Mouse (Mus musculus) liver, adult 2 months (tissue): ENCODE results near the gene Fam50b. TPM values are rescaled to one million over a fixed set of nuclear protein-coding genes. Genes with fewer than 3 reads are reported as not detected.

Source experiments
- DNase-seq: peaks from one replicate; pipeline ENCODE4 v3.0.0-alpha.2; 2011; ENCODE audit warnings: low read depth, low spot score; ENCODE audit errors: extremely low read depth
- H3K27ac ChIP-seq: fragments of 200-500 bp; replicated peaks from 2 replicates; pipeline ENCODE4 v1.5.1; 2012; ENCODE audit warnings: low read depth, mild to moderate bottlenecking, control low read depth, inconsistent platforms, low read length; ENCODE audit not compliant: insufficient read depth
- H3K27me3 ChIP-seq: fragments of 200-500 bp; 2 replicates; pipeline ENCODE4 v1.6.1; 2012; ENCODE audit warnings: mild to moderate bottlenecking, moderate library complexity, low read length, inconsistent platforms; ENCODE audit not compliant: control insufficient read depth, insufficient read depth
- H3K36me3 ChIP-seq: fragments of 200-500 bp; 2 replicates; pipeline ENCODE4 v1.6.1; 2012; ENCODE audit warnings: low read length, inconsistent platforms; ENCODE audit not compliant: control insufficient read depth, insufficient read depth
- H3K4me1 ChIP-seq: fragments of 200-500 bp; 2 replicates; pipeline ENCODE4 v1.6.1; 2011; ENCODE audit warnings: low read length; ENCODE audit not compliant: control insufficient read depth, insufficient read depth
- H3K4me3 ChIP-seq: fragments of 200-500 bp; 2 replicates; pipeline ENCODE4 v1.5.1; 2011; ENCODE audit warnings: low read depth, mild to moderate bottlenecking, control low read depth, low read length, moderate library complexity; ENCODE audit not compliant: insufficient read depth
- H3K79me2 ChIP-seq: fragments of 200-500 bp; 2 replicates; pipeline ENCODE4 v1.6.1; 2012; ENCODE audit warnings: inconsistent platforms, mild to moderate bottlenecking, low read length, moderate library complexity; ENCODE audit not compliant: control insufficient read depth, insufficient read depth
- H3K9ac ChIP-seq: fragments of 200-500 bp; 2 replicates; pipeline ENCODE4 v1.6.1; 2012; ENCODE audit warnings: low read depth, mild to moderate bottlenecking, control low read depth, inconsistent platforms, low read length
- CTCF ChIP-seq: fragments of 200-500 bp; IDR thresholded peaks from 2 replicates; pipeline ENCODE4 v1.5.1; 2011; ENCODE audit warnings: low read depth, low read length, control low read depth
- POLR2A ChIP-seq: fragments of 200-500 bp; IDR thresholded peaks from 2 replicates; pipeline ENCODE4 v1.6.1; 2011; ENCODE audit warnings: low read length, control low read depth; ENCODE audit not compliant: insufficient read depth; ENCODE audit errors: extremely low read depth
- WGBS: fragments of 180-500 bp; shearing (Covaris S2); methylation state at CpG from one replicate; pipeline ENCODE4 v1.1.7; 2018; 5-methylcytosine and 5-hydroxymethylcytosine counted together
- polyA plus RNA-seq: library from polyadenylated mRNA; depleted of rRNA; stranded (reverse); fragments of >200 nt; gene quantifications from 2 replicates; pipeline ENCODE4 v1.2.3, GENCODE M21; 2012; rRNA removed
- total RNA-seq: library from RNA; depleted of rRNA; stranded (reverse); fragments of >200 nt; gene quantifications from 2 replicates; pipeline ENCODE4 v1.2.3, GENCODE M21; 2014; rRNA removed

The Fam50b gene
- total and polyA plus RNA-seq, 2 experiments = 0.59 TPM; not detected in 1

- whole genome bisulfite sequencing = 93% methylated on average over 5 of the region's 5 CpGs
- Histone ChIP-seq H3K79me2 (no peaks in the 10 kb centered on the region), H3K27ac (no peak overlapping the region), H3K27me3 (no peaks in the 10 kb centered on the region), H3K4me3 (no peak overlapping the region), H3K36me3 (no peaks in the 10 kb centered on the region), H3K9ac (no peak overlapping the region), H3K4me1 (peaks cover 10% of the 10 kb centered on the region; the same call in 1 of the 2 replicates)
- DNase-seq = no peak
- TF ChIP-seq CTCF (no peak), POLR2A (no peak)
These were observed 52.0 kb downstream of the Fam50b start for GRCm38 (mm10) chr13:34786634-34787033.

DNA sequence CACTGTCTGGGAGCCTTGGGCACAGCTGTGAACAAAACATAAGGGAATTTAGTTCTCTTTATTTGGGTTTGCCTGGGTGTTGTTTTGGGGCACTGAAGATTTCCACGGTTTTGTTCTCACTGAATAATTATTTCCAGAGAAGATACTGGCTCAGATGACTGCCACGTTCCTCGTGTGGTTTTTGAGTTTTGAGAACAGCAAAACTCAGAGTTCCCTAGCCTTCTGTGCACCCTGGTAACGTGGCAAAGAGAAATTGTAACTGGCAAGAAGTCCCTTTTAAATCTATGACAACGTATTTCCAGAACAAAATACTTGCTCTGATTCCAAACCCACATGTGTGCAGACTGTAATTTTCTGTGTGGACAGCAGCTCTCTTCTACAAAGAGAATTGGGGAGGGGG is 52.9 kb downstream of the Fam50b start:
- H3K4me3 ChIP-seq = no peak overlapping the region
- no peaks in the 10 kb centered on the region for H3K36me3 ChIP-seq
- TF ChIP-seq CTCF = no peak
- H3K4me1 ChIP-seq = peaks cover 10% of the 10 kb centered on the region; the same call in 1 of the 2 replicates
- no peak overlapping the region for H3K9ac ChIP-seq
- no peak for DNase-seq
- H3K27me3 ChIP-seq = no peaks in the 10 kb centered on the region
- no peaks in the 10 kb centered on the region for H3K79me2 ChIP-seq
- WGBS = 87% methylated on average over 5 of the region's 5 CpGs
- H3K27ac ChIP-seq = no peak overlapping the region

DNA sequence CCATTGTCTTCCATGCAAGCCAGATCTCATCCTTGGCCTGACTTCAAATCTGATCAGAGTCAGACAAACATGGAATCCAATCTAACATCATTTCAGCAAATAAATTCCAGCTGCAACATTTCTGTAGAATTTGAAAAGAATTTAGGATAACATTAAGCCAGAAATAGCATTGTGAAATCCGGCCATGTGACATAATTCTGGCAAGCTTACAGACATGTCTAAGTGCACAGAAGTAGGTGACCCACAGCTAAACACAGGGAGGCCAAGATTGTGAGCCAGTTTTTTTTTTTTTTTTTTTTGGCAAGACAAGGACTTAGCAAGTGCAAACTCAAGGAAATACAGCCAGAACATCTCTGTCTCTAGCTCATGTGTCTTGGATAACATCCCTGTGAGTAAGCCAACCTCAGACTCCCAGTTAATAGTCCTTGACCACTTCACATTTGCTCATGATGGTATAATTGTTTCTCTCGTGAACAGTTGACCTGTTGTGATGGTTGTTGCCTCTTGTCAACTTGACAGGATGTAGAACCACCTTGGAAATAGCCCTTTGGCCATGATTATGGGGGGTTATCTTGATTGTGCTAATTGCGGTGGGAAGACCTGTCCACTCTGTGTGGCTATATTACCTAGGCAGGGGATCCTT is 54.6 kb downstream of the Fam50b start:
- H3K4me1 ChIP-seq = peaks cover 13% of the 10 kb centered on the region
- no peak overlapping the region for H3K4me3 ChIP-seq
- TF ChIP-seq POLR2A = no peak
- no peak for TF ChIP-seq CTCF
- no peak overlapping the region for H3K9ac ChIP-seq
- H3K27ac ChIP-seq = no peak overlapping the region
- H3K36me3 ChIP-seq = no peaks in the 10 kb centered on the region
- no peaks in the 10 kb centered on the region for H3K27me3 ChIP-seq
- 33% methylated on average over 3 of the region's 3 CpGs for WGBS
- H3K79me2 ChIP-seq = no peaks in the 10 kb centered on the region
- peak; percentile 98 for DNase-seq

DNA sequence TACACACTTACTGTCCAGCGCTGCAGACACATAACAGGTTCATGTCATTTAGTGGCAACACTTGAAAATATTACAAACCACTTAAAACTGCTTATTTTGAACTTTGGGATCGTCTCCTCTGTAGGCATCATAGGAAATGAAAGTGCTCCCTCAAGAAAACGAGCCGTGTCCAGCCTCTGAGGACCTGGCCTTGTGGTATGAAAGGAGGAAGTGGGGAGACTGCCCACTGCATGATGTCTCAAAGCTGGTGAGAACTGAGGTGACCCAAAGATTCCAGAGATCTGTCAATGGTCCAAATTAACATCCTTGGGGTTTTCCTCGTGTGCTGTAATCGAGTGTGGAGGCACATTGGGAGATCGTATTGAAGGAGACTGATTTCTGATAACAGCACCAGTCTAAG is 58.4 kb downstream of the Fam50b start:
- Histone ChIP-seq H3K9ac (no peak overlapping the region), H3K27me3 (no peaks in the 10 kb centered on the region), H3K4me1 (peaks cover 15% of the 10 kb centered on the region), H3K79me2 (no peaks in the 10 kb centered on the region), H3K36me3 (no peaks in the 10 kb centered on the region), H3K4me3 (no peak overlapping the region), H3K27ac (no peak overlapping the region)
- 57% methylated on average over 7 of the region's 7 CpGs for WGBS
- TF ChIP-seq POLR2A (no peak), CTCF (no peak)
- DNase-seq = peak; percentile 18

DNA sequence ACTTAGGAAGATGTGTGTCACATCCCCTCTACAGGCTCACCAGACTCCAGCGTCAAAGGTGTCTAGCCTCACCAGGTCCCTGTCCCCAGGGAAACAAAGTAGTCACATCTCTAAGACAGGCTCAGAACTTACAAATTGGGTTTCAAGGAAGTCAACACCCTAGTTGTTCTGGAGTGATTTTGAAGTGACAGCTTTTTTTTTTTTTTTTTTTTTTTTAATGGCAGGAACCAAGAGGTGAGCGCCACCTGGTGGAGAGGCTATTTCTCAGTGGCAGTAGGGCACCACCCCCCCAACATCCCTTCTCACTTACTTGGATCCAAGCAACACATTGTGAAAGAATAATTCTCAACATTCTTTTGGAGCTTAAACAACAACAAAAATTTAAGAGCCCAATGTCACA is 59.2 kb downstream of the Fam50b start:
- DNase-seq = peak; percentile 63
- Histone ChIP-seq H3K4me3 (no peak overlapping the region), H3K9ac (no peak overlapping the region), H3K79me2 (no peaks in the 10 kb centered on the region), H3K27me3 (no peaks in the 10 kb centered on the region), H3K36me3 (no peaks in the 10 kb centered on the region), H3K27ac (no peak overlapping the region), H3K4me1 (peaks cover 12% of the 10 kb centered on the region)
- 27% methylated on average over 2 of the region's 2 CpGs for WGBS
- TF ChIP-seq POLR2A (no peak), CTCF (peak; percentile 78)

DNA sequence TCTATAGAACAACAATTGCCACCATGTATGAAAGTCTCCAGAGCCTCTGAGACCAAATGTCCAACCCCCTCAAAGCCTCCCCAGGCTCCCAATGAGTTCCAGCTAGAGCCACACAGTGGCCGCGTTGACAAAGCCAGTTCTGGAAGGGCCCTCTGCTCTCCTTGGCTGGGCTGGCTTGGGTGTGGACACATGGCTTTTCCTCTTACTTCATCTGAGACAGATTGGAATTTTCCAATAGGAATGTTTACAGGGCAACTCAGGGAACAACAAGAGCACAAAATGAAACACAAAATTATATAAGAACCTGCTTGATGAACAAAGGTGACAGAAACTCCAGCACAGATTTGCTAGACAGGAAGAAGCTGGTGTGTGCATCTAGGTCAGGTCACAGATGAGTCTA is 59.8 kb downstream of the Fam50b start:
- H3K4me3 ChIP-seq = no peak overlapping the region
- WGBS = 23% methylated on average over 2 of the region's 2 CpGs
- peak; percentile 45 for DNase-seq
- peaks cover 8% of the 10 kb centered on the region for H3K4me1 ChIP-seq
- no peaks in the 10 kb centered on the region for H3K79me2 ChIP-seq
- H3K27ac ChIP-seq = no peak overlapping the region
- TF ChIP-seq POLR2A = no peak
- no peak for TF ChIP-seq CTCF
- no peaks in the 10 kb centered on the region for H3K36me3 ChIP-seq
- H3K9ac ChIP-seq = no peak overlapping the region
- no peaks in the 10 kb centered on the region for H3K27me3 ChIP-seq

Other genes with a start within 250 kb of the Fam50b start
- 107 and 108 TPM in 2 replicates for gene Pxdc1, start 81.4 kb upstream of the Fam50b start, total RNA-seq
- 93.8 and 94.1 TPM in 2 replicates for gene Pxdc1, start 81.4 kb upstream of the Fam50b start, polyA plus RNA-seq
- gene Prpf4b, start 140.5 kb downstream of the Fam50b start, total RNA-seq = 28.1 and 28.6 TPM in 2 replicates
- gene Prpf4b, start 140.5 kb downstream of the Fam50b start, polyA plus RNA-seq = 6.0 and 9.0 TPM in 2 replicates
- 0.27 TPM in 1 of 2 replicates, not detected in the other for gene Fam217a, start 189.5 kb downstream of the Fam50b start, total RNA-seq
- not detected in 2 replicates for gene Fam217a, start 189.5 kb downstream of the Fam50b start, polyA plus RNA-seq
- gene 4933417A18Rik, start 189.6 kb downstream of the Fam50b start, total RNA-seq = not detected in 2 replicates
- not detected in 2 replicates for gene 4933417A18Rik, start 189.6 kb downstream of the Fam50b start, polyA plus RNA-seq
- gene Eci3, start 229.0 kb downstream of the Fam50b start, total RNA-seq = 2.1 and 7.0 TPM in 2 replicates
- gene Eci3, start 229.0 kb downstream of the Fam50b start, polyA plus RNA-seq = 2.2 and 4.6 TPM in 2 replicates